Mouse (Mus musculus) myocyte (in vitro differentiated cells): Measurements from ENCODE around the gene Mafk.

Source experiments
- CEBPB ChIP-seq: IDR thresholded peaks from 2 replicates; pipeline ENCODE4 v1.6.1; 2011; ENCODE audit warnings: mild to moderate bottlenecking, moderate library complexity; ENCODE audit not compliant: poor library complexity, insufficient read depth, severe bottlenecking
- E2F4 ChIP-seq: IDR thresholded peaks from one replicate; pipeline ENCODE4 v1.6.1; 2011; ENCODE audit warnings: mild to moderate bottlenecking, control low read depth, moderate library complexity; ENCODE audit not compliant: insufficient read depth
- MYOD1 ChIP-seq, 3 experiments: IDR thresholded peaks; one replicate each; pipeline ENCODE4 v1.6.1; 2011; ENCODE audit warnings: control low read depth in 2 of 3, low read depth in 2 of 3, mild to moderate bottlenecking in 2 of 3, moderate library complexity in 1 of 3; ENCODE audit not compliant: insufficient read length in 2 of 3, control insufficient read depth in 1 of 3
- MYOG ChIP-seq, 3 experiments: IDR thresholded peaks; one replicate each; pipeline ENCODE4 v1.6.1; 2011; ENCODE audit warnings: control low read depth in 2 of 3, low read depth in 2 of 3, mild to moderate bottlenecking in 2 of 3; ENCODE audit not compliant: insufficient read length in 2 of 3, control insufficient read depth in 1 of 3, insufficient read depth in 1 of 3
- POLR2A ChIP-seq: IDR thresholded peaks from one replicate; pipeline ENCODE4 v1.6.1; 2011; ENCODE audit warnings: low read depth, mild to moderate bottlenecking, control low read depth, moderate library complexity; ENCODE audit not compliant: insufficient read length
- POLR2AphosphoS2 ChIP-seq: IDR thresholded peaks from one replicate; pipeline ENCODE4 v1.6.1; 2011; ENCODE audit warnings: low read depth, control low read depth; ENCODE audit not compliant: insufficient read length
- REST ChIP-seq: IDR thresholded peaks from one replicate; pipeline ENCODE4 v1.6.1; 2011; ENCODE audit warnings: mild to moderate bottlenecking, control low read depth, moderate library complexity; ENCODE audit not compliant: insufficient read depth, insufficient read length
- SRF ChIP-seq: IDR thresholded peaks from one replicate; pipeline ENCODE4 v1.6.1; 2011; ENCODE audit warnings: low read depth; ENCODE audit not compliant: control insufficient read depth, insufficient read length
- TCF12 ChIP-seq: IDR thresholded peaks from one replicate; pipeline ENCODE4 v1.6.1; 2011; ENCODE audit warnings: mild to moderate bottlenecking, control low read depth; ENCODE audit not compliant: poor library complexity, insufficient read depth, severe bottlenecking
- USF1 ChIP-seq: IDR thresholded peaks from one replicate; pipeline ENCODE4 v1.6.1; 2011; ENCODE audit warnings: low read depth, mild to moderate bottlenecking, control low read depth, moderate library complexity

DNA sequence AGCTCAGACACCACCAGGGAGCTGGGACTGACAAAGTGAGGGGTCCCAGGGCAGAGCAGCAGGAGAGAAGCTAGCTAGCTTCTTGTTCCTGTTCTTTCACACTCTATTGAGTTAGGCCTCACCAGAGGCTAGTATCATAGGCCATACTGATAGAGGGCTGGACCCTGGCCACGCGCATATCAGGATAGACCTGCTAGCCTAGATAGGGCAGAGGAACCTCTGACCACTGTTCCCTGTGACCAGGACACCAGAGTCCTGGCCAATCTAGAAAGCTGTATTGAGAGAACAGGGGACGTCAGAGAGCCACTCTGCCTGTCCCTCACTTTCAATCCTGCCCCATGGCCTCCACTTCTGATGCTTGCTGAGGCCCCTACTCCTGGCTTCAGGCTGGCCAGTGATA lies 26.7 kb downstream of the Mafk start:
- no peak for TF ChIP-seq POLR2A
- no peak for TF ChIP-seq USF1
- no peak for TF ChIP-seq POLR2AphosphoS2
- no peak for TF ChIP-seq MYOD1 (IDR thresholded peaks at IDR 0.05; ENCODE audit: control insufficient read depth in 1 of 3, insufficient read length in 2 of 3, low read depth in 2 of 3)
- no peak for TF ChIP-seq TCF12
- TF ChIP-seq SRF, result no peak
- no peak for TF ChIP-seq CEBPB
- no peak for TF ChIP-seq REST
- no peak for TF ChIP-seq MYOG (IDR thresholded peaks at IDR 0.05; ENCODE audit: control insufficient read depth in 1 of 3, insufficient read depth in 1 of 3, insufficient read length in 2 of 3, low read depth in 2 of 3)
- no peak for TF ChIP-seq E2F4
